Mouse (Mus musculus) neural tube, embryonic 15.5 days (tissue): ENCODE measurements around the gene Tbc1d4. TPM values are rescaled to one million over a fixed set of nuclear protein-coding genes. Genes with fewer than 3 reads are reported as not detected.

Experiments
- ATAC-seq: fragments of 200-750 bp; cut with Nextera tagmentation; 2 replicates; pipeline ENCODE4 v1.8.0; 2017; ENCODE audit warnings: mild to moderate bottlenecking, moderate TSS enrichment, moderate library complexity; ENCODE audit not compliant: low FRiP score
- H3K27ac ChIP-seq: fragments of 300-500 bp; sonication (generic); replicated peaks from 2 replicates; pipeline ENCODE4 v1.5.1; 2015; ENCODE audit warnings: mild to moderate bottlenecking, inconsistent platforms
- H3K27me3 ChIP-seq: fragments of 300-500 bp; sonication (generic); replicated peaks from 2 replicates; pipeline ENCODE4 v1.6.1; 2015; ENCODE audit warnings: inconsistent platforms
- H3K36me3 ChIP-seq: fragments of 300-500 bp; sonication (generic); 2 replicates; pipeline ENCODE4 v1.6.1; 2015; ENCODE audit warnings: inconsistent platforms
- H3K4me1 ChIP-seq: fragments of 300-500 bp; sonication (generic); 2 replicates; pipeline ENCODE4 v1.6.1; 2015; ENCODE audit warnings: inconsistent platforms
- H3K4me2 ChIP-seq: fragments of 300-500 bp; sonication (generic); 2 replicates; pipeline ENCODE4 v1.6.1; 2015; ENCODE audit warnings: inconsistent platforms, mild to moderate bottlenecking, moderate library complexity
- H3K4me3 ChIP-seq: fragments of 300-500 bp; sonication (generic); replicated peaks from 2 replicates; pipeline ENCODE4 v1.5.1; 2015; ENCODE audit warnings: mild to moderate bottlenecking, inconsistent platforms
- H3K9ac ChIP-seq: fragments of 300-500 bp; sonication (generic); replicated peaks from 2 replicates; pipeline ENCODE4 v1.6.1; 2015; ENCODE audit warnings: mild to moderate bottlenecking, inconsistent platforms
- H3K9me3 ChIP-seq: fragments of 300-500 bp; sonication (generic); replicated peaks from 2 replicates; pipeline ENCODE4 v1.6.1; 2016; ENCODE audit warnings: inconsistent platforms
- WGBS: fragments of 180-500 bp; shearing (Covaris S2); methylation state at CpG from one replicate; pipeline ENCODE4 v1.1.7; 2015; ENCODE audit warnings: mixed read lengths; 5-methylcytosine and 5-hydroxymethylcytosine counted together
- polyA plus RNA-seq: library from polyadenylated mRNA; unstranded; fragments of >200 nt; fragmentation: Nextera tagmentation; extraction: Ambion mirVana; gene quantifications from 2 replicates; pipeline ENCODE4 v1.2.1, GENCODE M21; 2015

The Tbc1d4 gene
- polyA plus RNA-seq, 1 experiment from 2014 or later, result 8.4 TPM

DNA sequence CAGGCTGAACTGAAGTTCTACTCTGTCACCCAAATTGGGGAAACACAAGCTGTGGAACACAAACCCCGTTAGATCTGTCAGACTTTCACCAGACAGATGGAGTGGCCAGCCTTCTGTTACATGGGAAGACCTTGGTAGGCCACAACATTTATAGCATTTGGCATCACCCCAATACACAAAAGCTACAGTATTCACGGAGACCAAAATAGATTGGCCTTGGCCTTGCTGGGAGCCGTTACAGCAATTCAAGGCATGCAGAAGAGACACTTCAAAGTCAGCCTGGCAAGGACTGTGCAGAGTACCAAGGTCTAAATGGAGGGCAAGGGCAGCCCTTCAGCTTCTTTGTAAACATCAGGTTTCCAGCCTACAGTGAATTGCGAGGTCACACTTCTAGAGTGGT lies 125.8 kb downstream of the Tbc1d4 start:
- H3K4me2 ChIP-seq, result no peak overlapping the region
- no peak overlapping the region for H3K4me3 ChIP-seq
- H3K9me3 ChIP-seq, result no peaks in the 10 kb centered on the region
- H3K4me1 ChIP-seq, result no peaks in the 10 kb centered on the region
- H3K36me3 ChIP-seq, result no peaks in the 10 kb centered on the region
- ATAC-seq, result no peak
- H3K27me3 ChIP-seq, result no peaks in the 10 kb centered on the region
- no peak overlapping the region for H3K27ac ChIP-seq
- no peak overlapping the region for H3K9ac ChIP-seq
- WGBS, result 69% methylated on average over 4 of the region's 4 CpGs

DNA sequence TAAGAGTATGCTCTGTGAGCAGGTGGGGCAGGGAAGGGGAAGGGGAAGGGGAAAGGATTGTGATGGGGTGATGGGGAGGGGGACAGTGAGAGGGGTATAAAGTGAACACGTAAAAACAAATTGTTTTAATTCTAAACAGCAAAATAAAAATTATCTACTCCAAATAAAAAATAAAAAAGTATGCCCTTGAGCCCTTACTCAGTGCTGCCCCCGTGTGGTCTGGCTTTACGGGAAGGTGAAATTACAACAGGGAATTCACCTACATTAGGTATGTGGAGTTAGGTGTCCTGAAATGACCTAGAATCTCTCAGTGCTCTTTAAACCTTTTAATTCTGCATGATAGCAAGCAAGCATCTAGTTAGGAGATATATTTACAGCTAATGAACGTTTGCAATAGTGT lies 126.7 kb downstream of the Tbc1d4 start:
- no peak overlapping the region for H3K4me2 ChIP-seq
- ATAC-seq, result no peak
- no peaks in the 10 kb centered on the region for H3K27me3 ChIP-seq
- H3K36me3 ChIP-seq, result no peaks in the 10 kb centered on the region
- WGBS, result 42% methylated on average over 4 of the region's 4 CpGs
- no peak overlapping the region for H3K9ac ChIP-seq
- H3K4me1 ChIP-seq, result no peaks in the 10 kb centered on the region
- no peak overlapping the region for H3K27ac ChIP-seq
- H3K4me3 ChIP-seq, result no peak overlapping the region
- H3K9me3 ChIP-seq, result no peaks in the 10 kb centered on the region

DNA sequence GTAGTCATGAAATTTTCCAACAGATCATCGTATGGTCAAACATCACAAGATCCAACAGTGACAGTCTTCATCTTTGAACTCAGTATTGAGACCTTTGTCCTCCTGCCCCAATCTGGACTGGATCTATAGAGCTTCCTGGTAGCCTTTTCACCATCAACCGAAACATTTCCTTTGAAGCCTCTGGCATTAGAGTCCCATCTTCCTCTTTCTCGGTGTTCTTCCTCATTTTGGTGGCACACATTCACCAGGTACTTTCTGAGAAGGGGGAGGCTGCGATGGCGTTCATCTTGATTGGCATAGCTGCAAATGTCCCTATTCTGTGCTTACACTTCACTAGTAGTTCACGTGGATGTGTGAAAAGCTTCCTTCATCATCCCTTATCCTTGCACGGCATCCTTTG lies 127.8 kb downstream of the Tbc1d4 start:
- Histone ChIP-seq H3K4me2 (no peak overlapping the region), H3K36me3 (no peaks in the 10 kb centered on the region), H3K27ac (no peak overlapping the region), H3K4me1 (no peaks in the 10 kb centered on the region), H3K9me3 (no peaks in the 10 kb centered on the region), H3K4me3 (no peak overlapping the region), H3K9ac (no peak overlapping the region), H3K27me3 (no peaks in the 10 kb centered on the region)
- no peak for ATAC-seq
- WGBS, result 89% methylated on average over 7 of the region's 7 CpGs

DNA sequence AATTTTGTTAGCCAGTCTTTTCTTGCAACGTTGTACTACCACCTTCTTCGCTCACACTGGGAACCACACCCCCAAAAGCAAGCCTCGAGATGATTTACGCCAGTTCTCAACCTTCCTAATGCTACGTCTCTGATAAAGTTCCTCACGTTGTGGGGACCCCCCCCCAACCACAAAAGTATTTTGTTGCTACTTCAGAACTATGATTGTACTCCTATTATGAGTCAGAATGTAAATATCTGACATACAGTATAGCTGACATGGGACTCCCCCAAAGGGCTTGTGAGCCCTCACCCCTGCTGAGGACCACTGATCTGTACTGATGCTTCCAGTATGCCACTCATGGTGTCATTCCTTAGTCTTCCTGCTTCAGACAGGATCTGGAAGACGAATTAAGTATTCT lies 128.4 kb downstream of the Tbc1d4 start:
- H3K4me1 ChIP-seq, result no peaks in the 10 kb centered on the region
- H3K9me3 ChIP-seq, result no peaks in the 10 kb centered on the region
- no peak overlapping the region for H3K9ac ChIP-seq
- no peak for ATAC-seq
- H3K27ac ChIP-seq, result no peak overlapping the region
- no peak overlapping the region for H3K4me3 ChIP-seq
- WGBS, result 91% methylated on average over 7 of the region's 7 CpGs
- H3K36me3 ChIP-seq, result no peaks in the 10 kb centered on the region
- no peaks in the 10 kb centered on the region for H3K27me3 ChIP-seq
- no peak overlapping the region for H3K4me2 ChIP-seq

DNA sequence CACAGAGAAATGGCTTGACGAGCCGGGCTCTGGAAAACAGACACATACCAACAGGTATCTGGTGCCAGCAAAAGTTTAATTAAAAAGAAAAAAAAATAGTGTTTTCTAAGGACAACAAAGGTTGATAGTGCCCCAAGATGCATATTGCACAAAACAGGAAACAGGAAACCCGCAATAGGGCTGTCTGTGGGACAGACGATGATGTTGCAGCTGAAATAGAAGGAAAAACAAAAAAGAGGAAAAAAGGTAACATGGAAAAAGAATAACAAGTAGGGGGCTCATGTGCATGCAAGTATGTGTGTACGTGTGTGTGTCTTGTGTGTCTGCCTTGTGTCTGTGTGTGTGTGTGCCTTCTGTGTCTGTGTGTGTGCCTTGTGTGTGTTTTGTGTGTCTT lies 131.2 kb downstream of the Tbc1d4 start:
- H3K4me3 ChIP-seq, result no peak overlapping the region
- no peaks in the 10 kb centered on the region for H3K4me1 ChIP-seq
- no peak overlapping the region for H3K4me2 ChIP-seq
- 80% methylated on average over 5 of the region's 5 CpGs for WGBS
- no peak for ATAC-seq
- no peaks in the 10 kb centered on the region for H3K27me3 ChIP-seq
- no peak overlapping the region for H3K27ac ChIP-seq
- H3K9ac ChIP-seq, result no peak overlapping the region
- no peaks in the 10 kb centered on the region for H3K9me3 ChIP-seq
- no peaks in the 10 kb centered on the region; the same call in 1 of the 2 replicates for H3K36me3 ChIP-seq

DNA sequence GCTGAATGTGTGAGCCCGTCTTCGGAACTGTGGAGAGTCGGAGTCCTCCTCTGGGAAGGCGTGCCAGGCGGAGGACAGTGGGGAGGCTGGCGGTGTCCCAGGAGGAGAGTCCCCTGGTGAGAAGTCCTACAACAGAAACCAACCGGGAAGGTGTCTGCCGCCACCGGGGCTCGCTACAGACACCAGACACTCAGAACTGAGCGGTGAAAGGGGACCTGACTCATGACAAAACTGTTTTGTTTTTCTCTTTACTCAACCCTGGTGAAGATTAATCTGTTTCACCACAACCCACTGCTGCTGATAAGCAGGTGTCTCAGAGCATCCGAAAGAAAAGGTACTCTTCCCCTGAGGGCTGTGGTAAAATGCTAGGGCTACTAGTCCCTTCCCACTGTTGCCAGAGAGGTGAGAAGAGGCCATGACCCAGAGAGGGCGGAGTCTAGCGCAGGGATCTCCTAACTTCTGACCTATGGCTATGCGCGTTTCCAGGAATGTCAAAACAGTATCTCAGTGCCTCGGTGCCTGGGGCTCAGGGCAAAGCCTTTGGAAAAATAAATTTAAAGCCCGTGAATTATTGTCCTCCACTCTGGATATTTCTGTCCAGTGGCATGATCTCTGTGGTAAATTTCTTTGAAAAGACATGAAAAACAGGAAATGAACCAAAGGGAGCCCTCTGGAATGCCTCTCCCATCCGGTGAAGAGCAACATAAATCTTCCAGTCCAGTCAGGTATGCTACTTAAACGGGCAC lies 131.7 kb downstream of the Tbc1d4 start:
- Histone ChIP-seq H3K27me3 (no peaks in the 10 kb centered on the region), H3K4me2 (no peak overlapping the region), H3K9me3 (no peaks in the 10 kb centered on the region), H3K27ac (no peak overlapping the region), H3K4me1 (no peaks in the 10 kb centered on the region), H3K36me3 (no peaks in the 10 kb centered on the region; the same call in 1 of the 2 replicates), H3K4me3 (no peak overlapping the region), H3K9ac (no peak overlapping the region)
- no peak for ATAC-seq
- WGBS, result 69% methylated on average over 20 of the region's 20 CpGs

DNA sequence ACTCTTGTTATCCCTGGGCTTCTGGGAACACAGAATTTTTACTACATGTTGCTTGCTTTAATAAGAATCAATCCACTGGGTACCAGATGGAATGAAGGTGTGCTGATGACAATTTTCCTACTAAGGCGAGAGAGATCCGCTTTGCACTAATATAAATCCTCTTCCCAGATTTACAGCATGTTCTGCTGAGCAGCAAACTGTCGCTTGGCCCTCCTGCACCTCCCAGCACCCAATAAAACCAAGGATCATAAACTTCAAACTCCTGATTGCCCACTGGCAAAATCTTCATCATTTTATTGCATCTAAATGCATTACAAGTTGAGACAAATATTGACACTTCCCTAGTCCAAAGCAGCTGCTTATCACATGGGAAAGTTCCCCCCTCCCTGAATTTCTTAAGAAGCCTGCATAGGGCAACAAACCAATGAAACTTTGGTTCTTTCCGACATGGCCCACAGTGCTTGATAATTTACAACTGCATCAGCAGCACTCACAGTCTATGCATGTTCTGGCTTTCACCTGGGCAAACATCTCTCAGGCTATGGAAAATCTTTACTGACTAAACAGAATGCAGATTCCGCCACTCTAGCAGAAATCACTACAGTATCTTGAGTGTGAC lies 139.4 kb downstream of the Tbc1d4 start:
- no peaks in the 10 kb centered on the region; the same call in 1 of the 2 replicates for H3K36me3 ChIP-seq
- no peak overlapping the region for H3K27ac ChIP-seq
- no peaks in the 10 kb centered on the region for H3K27me3 ChIP-seq
- no peak for ATAC-seq
- no peak overlapping the region for H3K4me3 ChIP-seq
- no peak overlapping the region for H3K4me2 ChIP-seq
- no peak overlapping the region for H3K9ac ChIP-seq
- no peaks in the 10 kb centered on the region for H3K9me3 ChIP-seq
- H3K4me1 ChIP-seq, result 0 out of 2 replicates have a peak, but pooled peaks cover 3% of the 10 kb centered on the region
- 58% methylated on average over 5 of the region's 5 CpGs for whole genome bisulfite sequencing

DNA sequence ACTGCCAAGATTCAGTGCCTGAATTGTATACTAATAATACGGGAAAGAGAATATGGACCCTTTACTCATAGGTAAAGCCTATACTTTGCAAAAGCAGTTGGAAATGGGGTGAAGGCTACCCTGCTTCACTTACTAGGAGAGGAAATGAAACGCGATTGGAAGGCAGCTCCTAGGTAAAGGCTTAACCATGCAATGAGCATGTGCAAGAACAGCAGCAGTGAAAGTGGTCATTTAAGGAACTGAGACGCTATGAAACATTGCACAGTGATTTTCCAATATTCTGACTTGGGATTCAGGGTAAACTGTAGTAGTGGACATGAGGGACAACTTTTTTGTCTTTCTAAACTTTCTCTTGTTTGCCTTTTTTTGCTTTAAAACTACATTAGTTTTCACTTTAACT lies 140.8 kb downstream of the Tbc1d4 start:
- Histone ChIP-seq H3K9me3 (no peaks in the 10 kb centered on the region), H3K36me3 (no peaks in the 10 kb centered on the region), H3K27me3 (no peaks in the 10 kb centered on the region), H3K9ac (no peak overlapping the region), H3K4me1 (0 out of 2 replicates have a peak, but pooled peaks cover 3% of the 10 kb centered on the region), H3K27ac (no peak overlapping the region), H3K4me3 (no peak overlapping the region), H3K4me2 (no peak overlapping the region)
- no peak for ATAC-seq
- WGBS, result 92% methylated on average over 4 of the region's 4 CpGs

DNA sequence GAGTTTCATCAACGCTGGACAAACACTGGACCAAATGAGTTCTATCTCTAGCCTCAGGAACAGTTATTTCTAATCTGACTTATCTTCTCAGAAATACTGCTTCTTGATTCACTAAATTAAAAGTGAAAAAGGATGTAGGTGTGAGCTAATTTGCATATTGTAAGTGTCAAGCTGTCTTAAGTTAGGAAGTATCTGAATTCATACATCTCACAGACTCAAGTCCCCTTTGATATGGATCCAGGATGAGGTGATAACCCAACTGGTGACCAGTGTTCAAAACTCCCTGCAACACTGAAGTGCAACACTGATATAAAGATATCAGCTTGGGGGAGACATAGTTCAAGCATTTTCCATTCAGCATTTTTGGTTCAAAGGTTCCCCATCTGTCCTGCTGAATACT lies 141.5 kb downstream of the Tbc1d4 start:
- no peak for ATAC-seq
- no peaks in the 10 kb centered on the region for H3K27me3 ChIP-seq
- H3K27ac ChIP-seq, result no peak overlapping the region
- no peaks in the 10 kb centered on the region for H3K36me3 ChIP-seq
- H3K4me1 ChIP-seq, result 0 out of 2 replicates have a peak, but pooled peaks cover 3% of the 10 kb centered on the region
- no peaks in the 10 kb centered on the region for H3K9me3 ChIP-seq
- no peak overlapping the region for H3K4me2 ChIP-seq
- no peak overlapping the region for H3K4me3 ChIP-seq
- H3K9ac ChIP-seq, result no peak overlapping the region
- WGBS, result 96% methylated on average over 1 of the region's 1 CpGs

DNA sequence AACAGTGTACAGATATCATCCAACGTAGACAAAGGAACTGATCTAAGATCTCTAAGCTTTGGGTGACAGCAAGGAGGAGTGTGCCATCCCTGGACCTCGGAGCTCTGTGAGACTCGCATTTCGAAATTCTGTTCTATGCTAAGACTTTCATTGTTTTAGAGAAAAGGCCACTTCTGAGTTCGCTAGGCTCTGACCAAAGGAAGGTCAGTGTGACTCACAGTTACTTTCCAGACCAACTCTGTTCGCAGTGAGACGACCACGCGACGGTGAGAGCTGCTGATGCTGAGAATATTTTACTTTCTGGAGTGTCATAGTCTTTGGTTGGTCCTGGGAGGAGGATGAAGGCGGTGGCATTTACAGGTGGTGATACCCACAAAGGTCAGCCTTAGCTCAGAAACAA lies 142.5 kb downstream of the Tbc1d4 start:
- WGBS, result 92% methylated on average over 11 of the region's 11 CpGs
- Histone ChIP-seq H3K27ac (no peak overlapping the region), H3K9me3 (no peaks in the 10 kb centered on the region), H3K27me3 (no peaks in the 10 kb centered on the region), H3K4me2 (no peak overlapping the region), H3K9ac (no peak overlapping the region), H3K36me3 (no peaks in the 10 kb centered on the region), H3K4me1 (0 out of 2 replicates have a peak, but pooled peaks cover 3% of the 10 kb centered on the region), H3K4me3 (no peak overlapping the region)
- no peak for ATAC-seq

DNA sequence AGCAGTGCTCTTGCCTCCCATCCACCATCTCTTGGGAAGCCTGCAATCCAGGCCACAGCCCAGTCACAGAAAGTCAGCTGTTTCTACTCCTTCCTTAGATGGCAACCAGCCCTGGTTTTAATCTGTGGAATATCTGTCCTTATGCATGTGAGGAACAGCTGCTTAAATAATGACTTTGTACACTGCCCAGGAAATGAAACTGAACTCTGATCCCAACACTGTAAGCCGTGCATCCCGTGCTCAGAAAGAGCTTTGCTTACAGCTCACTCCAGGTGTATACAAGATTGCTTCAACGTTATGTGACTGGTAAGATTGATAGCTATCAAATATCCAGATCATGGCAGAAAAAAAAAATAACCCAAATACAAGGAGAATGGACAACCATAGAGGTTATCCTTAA lies 143.1 kb downstream of the Tbc1d4 start:
- Histone ChIP-seq H3K4me2 (no peak overlapping the region), H3K9ac (no peak overlapping the region), H3K4me1 (0 out of 2 replicates have a peak, but pooled peaks cover 3% of the 10 kb centered on the region), H3K36me3 (no peaks in the 10 kb centered on the region), H3K4me3 (no peak overlapping the region), H3K27ac (no peak overlapping the region), H3K27me3 (no peaks in the 10 kb centered on the region), H3K9me3 (no peaks in the 10 kb centered on the region)
- 86% methylated on average over 3 of the region's 3 CpGs for WGBS
- ATAC-seq, result no peak

DNA sequence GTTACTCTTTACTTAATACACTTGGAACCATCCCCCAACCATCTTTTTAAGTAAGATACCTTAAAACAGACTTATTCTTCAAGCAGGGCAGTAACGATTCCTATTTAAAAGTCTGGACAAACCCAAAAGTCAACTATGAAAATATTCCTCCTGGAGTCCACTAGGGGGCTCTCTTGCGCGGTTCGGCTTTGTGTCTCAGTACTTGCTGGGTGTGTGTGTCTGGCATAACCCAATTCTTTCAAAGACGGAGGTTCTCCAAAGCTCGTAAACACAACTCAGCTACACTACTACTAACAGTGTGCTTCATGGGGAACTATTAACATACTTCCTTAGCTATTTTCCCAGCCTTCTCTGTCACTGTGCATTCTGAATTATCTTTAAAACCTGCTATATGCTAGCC lies 148.2 kb downstream of the Tbc1d4 start:
- Histone ChIP-seq H3K4me2 (no peak overlapping the region), H3K27me3 (no peaks in the 10 kb centered on the region), H3K9me3 (no peaks in the 10 kb centered on the region), H3K4me1 (no peaks in the 10 kb centered on the region), H3K9ac (no peak overlapping the region), H3K4me3 (no peak overlapping the region), H3K27ac (no peak overlapping the region), H3K36me3 (no peaks in the 10 kb centered on the region)
- 20% methylated on average over 6 of the region's 6 CpGs for WGBS
- no peak for ATAC-seq
